9 mouse cellular contexts compared by ENCODE assay signal in the genomic region with DNA sequence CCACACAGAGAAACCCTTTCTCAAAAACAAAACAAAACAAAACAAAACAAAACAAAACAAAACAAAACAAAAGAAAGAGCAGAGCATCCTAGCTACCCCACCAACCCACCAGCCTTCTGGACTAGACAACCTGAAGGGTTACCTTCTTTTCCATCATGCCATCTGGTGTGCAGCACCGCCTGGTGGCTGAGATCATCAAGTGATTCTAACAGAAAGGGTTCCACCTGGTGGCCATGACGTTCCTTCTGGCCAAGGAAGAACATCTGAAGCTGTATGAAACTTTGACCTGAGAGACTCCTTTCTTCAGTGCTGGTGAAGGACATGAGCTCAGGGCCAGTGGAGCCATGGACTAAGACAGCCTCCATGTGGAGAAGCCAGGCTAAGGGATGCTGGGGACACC. TPM values are rescaled to one million over a fixed set of nuclear protein-coding genes. Genes with fewer than 3 reads are reported as not detected.
DNase-seq lines count a peak whose midpoint lies in the region; ATAC-seq and TF ChIP-seq lines count a peak whose summit lies in the region.
"Had no signal": no experiment of that assay in that cellular context is flagged by ENCODE, and none has a peak within 500 bp of the region (broad histone marks: within the 10 kb centered on the region; RNA-seq: fewer than 3 reads in every experiment).

No protein-coding gene starts in this region.

- TF ChIP-seq CTCF in intestine, postnatal 0 days (IDR thresholded peaks at IDR 0.05; ENCODE audit: low read depth), result peak; percentile 100

- WGBS in intestine, postnatal 0 days, result 0% methylated on average over 2 of the region's 2 CpGs
- 4% methylated on average over 2 of the region's 2 CpGs for WGBS in intestine, embryonic 15.5 days

- DNase-seq in T-cell, adult 2 months (ENCODE audit: low spot score), result peak; percentile 76
- DNase-seq in cerebellum, postnatal 10 days, result peak; percentile 89 to 91
- peak; percentile 48 to 64 for DNase-seq in gastrocnemius, postnatal 4 days (ENCODE audit: low spot score in 2 of 2)
- peak; percentile 40 to 42 for DNase-seq in layer of hippocampus, postnatal 36 days
- peak; percentile 31 to 78 for DNase-seq in natural killer cell, adult 2 months (ENCODE audit: low spot score in 2 of 2)
- DNase-seq in testis, postnatal 10 days (ENCODE audit: low spot score), result peak; percentile 78

- H3K9me3 ChIP-seq in intestine, postnatal 0 days (ENCODE audit: control insufficient read depth), result no peaks in the 10 kb centered on the region
- H3K9me3 ChIP-seq in intestine, embryonic 15.5 days, result no peaks in the 10 kb centered on the region
- H3K9me3 ChIP-seq: midbrain, embryonic 12.5 days had no signal

- no peaks in the 10 kb centered on the region for H3K4me1 ChIP-seq in intestine, postnatal 0 days (replicated peaks; ENCODE audit: control insufficient read depth, insufficient read depth, low read length)
- no peaks in the 10 kb centered on the region for H3K4me1 ChIP-seq in intestine, embryonic 15.5 days (replicated peaks)
- H3K4me1 ChIP-seq: midbrain, embryonic 12.5 days had no signal

- no peaks in the 10 kb centered on the region for H3K36me3 ChIP-seq in intestine, postnatal 0 days (ENCODE audit: control insufficient read depth, insufficient read depth)
- no peaks in the 10 kb centered on the region for H3K36me3 ChIP-seq in intestine, embryonic 15.5 days
- H3K36me3 ChIP-seq: midbrain, embryonic 12.5 days had no signal

- no peak overlapping the region for H3K27ac ChIP-seq in intestine, postnatal 0 days (ENCODE audit: low read depth, low read length)
- H3K27ac ChIP-seq in intestine, embryonic 15.5 days, result no peak overlapping the region
- H3K27ac ChIP-seq: midbrain, embryonic 12.5 days had no signal

- H3K4me3 ChIP-seq in intestine, postnatal 0 days (ENCODE audit: low read depth, low read length), result no peak overlapping the region
- H3K4me3 ChIP-seq in intestine, embryonic 15.5 days (replicated peaks), result no peak overlapping the region
- H3K4me3 ChIP-seq: midbrain, embryonic 12.5 days had no signal

- no peak overlapping the region for H3K9ac ChIP-seq in intestine, postnatal 0 days (ENCODE audit: low read depth, low read length)
- no peak overlapping the region for H3K9ac ChIP-seq in intestine, embryonic 15.5 days
- H3K9ac ChIP-seq: midbrain, embryonic 12.5 days had no signal

- no peak overlapping the region for H3K4me2 ChIP-seq in intestine, postnatal 0 days (replicated peaks; ENCODE audit: low read depth)
- H3K4me2 ChIP-seq in intestine, embryonic 15.5 days (replicated peaks), result no peak overlapping the region
- H3K4me2 ChIP-seq: midbrain, embryonic 12.5 days had no signal

- ATAC-seq in intestine, postnatal 0 days, result peak; percentile 49; the same call in 1 of the 2 replicates
- ATAC-seq in intestine, embryonic 15.5 days, result no peak; the same call in 1 of the 2 replicates

- no peaks in the 10 kb centered on the region for H3K27me3 ChIP-seq in intestine, postnatal 0 days (replicated peaks; ENCODE audit: control insufficient read depth, insufficient read depth, low read length)
- H3K27me3 ChIP-seq in intestine, embryonic 15.5 days (replicated peaks), result no peaks in the 10 kb centered on the region
- H3K27me3 ChIP-seq: midbrain, embryonic 12.5 days had no signal

RNA-seq across cellular contexts. Expression of a gene that starts 19.0 kb away (rescaled TPM):
- polyA plus RNA-seq in intestine, postnatal 0 days (2015; fragmentation: Nextera tagmentation; extraction: Ambion mirVana), result 3.8 and 3.9 TPM in 2 replicates
- polyA plus RNA-seq in intestine, embryonic 15.5 days (2015; fragmentation: Nextera tagmentation; extraction: Ambion mirVana), result 4.5 and 4.8 TPM in 2 replicates
- 10 to 100 TPM; 31.8 to 36.0 TPM for total RNA-seq in gastrocnemius, postnatal 4 days (2021)
- total RNA-seq in layer of hippocampus, postnatal 36 days (2021), result 10 to 100 TPM; 11.8 to 12.0 TPM
